Mouse (Mus musculus): ENCODE results near the gene Pbx1. TPM values are rescaled to one million over a fixed set of nuclear protein-coding genes. Genes with fewer than 3 reads are reported as not detected.
A peak's percentile ranks its signal among the peaks of the same experiment; 100 is the strongest.

The Pbx1 gene
- total RNA-seq, 2 experiments from 2014 or later, result 16.9 to 29.3 TPM

DNA sequence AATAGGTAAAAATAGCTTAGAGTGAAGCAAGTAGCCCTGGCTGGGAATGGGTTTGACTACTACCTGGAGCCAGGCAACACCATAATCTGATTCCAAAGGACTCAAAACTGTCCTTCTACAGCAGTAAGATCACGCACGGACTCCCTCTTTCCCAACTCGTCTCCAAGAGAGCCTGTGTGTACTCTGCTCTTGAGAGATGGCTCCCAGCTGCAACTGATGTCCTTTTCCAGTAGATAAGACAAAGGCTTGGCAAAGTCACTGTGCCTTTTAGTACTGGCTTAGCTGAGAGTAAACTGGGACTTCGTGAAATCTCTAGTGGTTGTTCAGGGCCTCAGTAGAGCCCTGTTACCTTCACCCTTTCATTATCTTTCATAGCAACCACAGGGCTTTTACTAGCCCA is 38.6 kb downstream of the Pbx1 start:
- no peak for TF ChIP-seq CTCF (IDR thresholded peaks at IDR 0.05)
- intact Hi-C loops (cut with DNase I), result no loop called here
- peak overlapping the region; percentile 48 for H3K27ac ChIP-seq
- no peak for DNase-seq
- H3K4me3 ChIP-seq, result no peak overlapping the region

GRCm38 (mm10) chr1:168392500-168392853 is 39.6 kb downstream of the Pbx1 start:
- TF ChIP-seq CTCF (IDR thresholded peaks at IDR 0.05), result no peak
- Histone ChIP-seq H3K27ac (peak overlapping the region; percentile 72), H3K4me3 (peak overlapping the region; percentile 63)
- intact Hi-C loops (cut with DNase I), result no loop called here
- DNase-seq, result no peak

- Histone ChIP-seq H3K4me3 (peak overlapping the region; percentile 63), H3K27ac (peak overlapping the region; percentile 72)
- intact Hi-C loops (cut with DNase I), result no loop called here
- no peak for TF ChIP-seq CTCF (IDR thresholded peaks at IDR 0.05)
- DNase-seq, result peak; percentile 59
Measured at GRCm38 (mm10) chr1:168391617-168392499, 40.2 kb downstream of the Pbx1 start.

DNA sequence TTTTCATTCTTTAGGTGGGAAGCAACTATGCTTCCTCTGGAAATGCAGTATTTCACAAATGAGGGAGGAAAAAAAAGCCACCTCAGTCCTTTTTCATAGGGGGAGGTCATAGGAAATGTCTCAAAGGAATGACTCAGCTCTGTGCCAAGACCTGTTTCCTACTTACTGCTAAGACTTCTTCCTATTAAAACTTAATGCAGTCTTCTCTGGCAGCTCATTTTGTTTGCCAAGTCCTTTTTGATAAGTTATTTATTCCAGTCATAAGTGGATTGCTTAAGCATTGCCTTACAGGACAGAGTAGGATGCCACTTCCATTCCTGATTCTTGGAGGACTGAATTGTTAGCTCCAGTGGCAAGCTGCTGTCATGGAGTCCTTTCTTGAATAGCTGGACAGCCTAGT is 41.3 kb downstream of the Pbx1 start:
- H3K27ac ChIP-seq, result no peak overlapping the region

DNA sequence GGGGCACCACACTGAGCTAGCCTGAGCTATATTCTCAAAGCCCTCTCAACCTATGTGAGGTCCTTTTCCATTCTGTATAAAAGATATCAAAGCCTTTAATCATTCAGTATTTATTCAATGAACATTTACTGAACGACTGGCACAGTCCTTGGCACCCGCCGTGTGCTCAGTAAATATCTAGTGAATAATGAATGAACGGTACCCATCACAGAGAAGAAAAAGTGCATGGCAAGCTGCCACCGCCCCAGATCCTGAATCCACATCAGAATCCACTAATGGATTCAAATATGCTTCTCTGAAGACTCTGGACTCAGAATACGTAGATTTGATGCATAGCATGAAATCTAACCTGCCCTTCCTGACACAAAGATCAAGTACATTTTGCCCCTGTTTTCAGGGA is 45.9 kb downstream of the Pbx1 start:
- TF ChIP-seq CTCF (IDR thresholded peaks at IDR 0.05), result no peak
- H3K4me3 ChIP-seq, result no peak overlapping the region
- no peak for DNase-seq
- no peak overlapping the region for H3K27ac ChIP-seq
- intact Hi-C loops (cut with DNase I), result no loop called here

More for the DNA sequence above, 41.3 kb downstream of the Pbx1 start:
- no peak for DNase-seq
- TF ChIP-seq CTCF (IDR thresholded peaks at IDR 0.05), result no peak
- H3K4me3 ChIP-seq, result no peak overlapping the region
- intact Hi-C loops (cut with DNase I), result no loop called here

GRCm38 (mm10) chr1:168384594-168384955 is 47.5 kb downstream of the Pbx1 start:
- Histone ChIP-seq H3K4me3 (no peak overlapping the region), H3K27ac (peak overlapping the region; percentile 90)
- no peak for TF ChIP-seq CTCF (IDR thresholded peaks at IDR 0.05)
- DNase-seq, result no peak
- intact Hi-C loops (cut with DNase I), result loop anchor here (5.0 kb wide), 2 partner anchors 48 to 93 kb away; partner anchors contain the start of gene Pbx1

DNA sequence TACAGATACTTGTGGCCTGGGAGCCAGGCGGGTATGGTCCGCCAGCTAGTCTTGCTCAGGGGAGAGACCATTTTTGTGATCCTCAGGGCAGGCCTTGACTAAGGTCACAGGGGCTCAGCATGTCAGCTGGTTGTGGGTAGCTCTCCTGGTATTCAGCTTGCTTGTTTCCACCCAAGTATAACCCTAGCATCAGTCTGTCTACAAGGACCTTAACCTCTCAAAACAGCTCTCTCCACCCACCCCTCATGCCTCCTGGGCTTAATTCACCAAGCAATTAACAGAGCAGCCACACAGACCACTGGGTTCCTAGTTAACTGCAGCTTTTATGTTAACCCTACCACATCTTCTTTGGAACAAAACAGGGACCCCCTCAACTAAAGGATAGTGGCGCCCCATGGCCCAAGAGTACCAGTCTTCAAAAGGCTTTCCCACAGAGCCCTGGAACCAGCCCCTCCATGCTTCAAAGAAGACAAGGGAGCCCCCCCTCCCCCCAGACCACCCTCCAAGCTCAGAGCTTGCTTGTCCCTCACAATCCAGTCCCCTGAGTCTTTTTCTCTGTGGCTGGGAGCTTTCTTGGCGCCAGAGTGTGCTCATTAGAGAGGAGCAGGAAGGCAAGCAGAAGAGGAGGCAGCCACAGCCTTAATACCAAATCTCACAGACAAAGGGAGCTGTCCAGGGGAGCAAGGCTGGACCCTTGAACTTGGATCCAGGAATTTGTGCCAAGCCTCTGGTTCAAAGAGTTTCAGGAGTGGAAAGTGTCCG is 48.1 kb downstream of the Pbx1 start:
- Histone ChIP-seq H3K27ac (peak overlapping the region; percentile 90), H3K4me3 (no peak overlapping the region)
- intact Hi-C loops (cut with DNase I), result loop anchor here (5.0 kb wide), 2 partner anchors 48 to 93 kb away; partner anchors contain the start of gene Pbx1
- TF ChIP-seq CTCF (IDR thresholded peaks at IDR 0.05), result no peak
- no peak for DNase-seq

DNA sequence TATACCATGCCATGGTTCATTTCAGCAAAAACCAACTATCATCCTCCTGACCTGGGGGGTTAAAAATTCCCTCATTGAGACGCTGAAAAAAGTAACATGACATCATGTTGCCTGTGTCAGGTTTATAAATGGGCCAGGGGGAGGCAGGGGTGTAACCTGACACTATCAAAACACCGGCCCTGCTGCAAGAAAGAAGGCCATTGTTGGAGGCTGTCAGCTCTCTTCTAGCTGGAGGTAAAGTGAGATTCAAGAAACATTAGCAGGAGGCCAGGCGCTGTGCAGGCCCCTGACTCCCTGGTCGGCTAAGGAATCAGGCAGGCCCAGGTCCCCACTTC is 49.3 kb downstream of the Pbx1 start:
- intact Hi-C loops (cut with DNase I), result loop anchor here (5.0 kb wide), 2 partner anchors 50 to 95 kb away; partner anchors contain the start of gene Pbx1
- peak overlapping the region; percentile 90 for H3K27ac ChIP-seq

DNA sequence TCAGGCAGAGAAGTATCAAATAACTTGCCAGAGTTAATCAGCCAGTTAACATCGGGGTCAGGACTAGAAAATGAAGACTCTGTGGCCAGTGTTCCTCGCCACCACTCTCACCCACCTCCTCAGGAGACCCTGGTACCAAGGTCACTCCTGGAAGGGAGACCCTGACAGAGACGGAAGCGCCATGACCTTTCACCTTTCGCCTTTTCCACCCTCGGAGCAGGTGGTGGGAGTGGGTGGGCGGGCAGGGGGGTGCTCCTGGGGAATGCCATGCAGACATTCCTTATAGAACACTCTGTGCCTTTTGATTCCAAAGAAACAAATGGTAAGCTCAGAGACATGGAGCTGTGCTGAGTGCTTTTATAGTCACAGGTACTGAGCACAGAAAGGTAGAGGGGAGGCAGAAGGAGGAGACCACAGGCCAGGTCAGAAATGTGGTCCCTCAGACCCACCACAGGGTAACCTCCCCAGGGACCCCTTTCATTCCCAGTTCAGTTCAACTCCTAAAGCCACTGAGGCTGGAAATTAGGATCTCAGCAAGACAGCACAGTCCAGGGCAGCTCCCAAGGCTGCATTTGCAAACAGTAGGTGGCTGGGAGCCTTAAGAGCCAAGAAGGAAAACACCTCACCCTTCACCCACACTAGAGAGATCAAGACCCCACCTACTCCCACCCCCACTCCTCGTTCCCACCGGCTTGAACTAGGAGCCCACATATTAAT is 49.8 kb downstream of the Pbx1 start:
- Histone ChIP-seq H3K27ac (peak overlapping the region; percentile 90), H3K4me3 (peak overlapping the region; percentile 19; the same call in 1 of the 2 replicates)
- intact Hi-C loops (cut with DNase I), result loop anchor here (5.0 kb wide), 2 partner anchors 50 to 95 kb away; partner anchors contain the start of gene Pbx1
- no peak for TF ChIP-seq CTCF (IDR thresholded peaks at IDR 0.05)
- DNase-seq, result no peak

More for the DNA sequence above, 49.3 kb downstream of the Pbx1 start:
- DNase-seq, result no peak
- peak overlapping the region; percentile 16; the same call in 1 of the 2 replicates for H3K4me3 ChIP-seq
- TF ChIP-seq CTCF (IDR thresholded peaks at IDR 0.05), result no peak

DNA sequence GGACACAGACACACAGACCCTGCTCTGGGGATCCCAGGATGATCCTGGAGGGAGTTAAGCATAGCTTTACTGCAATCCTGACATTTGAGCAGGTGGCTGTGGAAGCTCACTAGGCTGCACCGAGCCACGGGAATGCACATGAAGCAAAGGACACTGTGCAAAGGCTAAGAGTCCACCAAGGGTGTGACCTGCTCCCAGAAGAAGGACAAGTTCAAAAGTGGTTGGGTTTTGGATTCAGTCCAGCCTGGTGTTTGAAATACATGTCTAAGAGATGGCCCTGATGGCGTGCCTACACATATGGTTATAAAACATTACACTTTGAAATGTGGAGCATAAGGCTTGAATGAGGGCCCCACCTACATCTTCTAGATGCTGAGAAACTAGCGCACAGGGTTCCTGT is 50.6 kb downstream of the Pbx1 start:
- peak; percentile 37 for DNase-seq
- intact Hi-C loops (cut with DNase I), result loop anchor here (5.0 kb wide), 2 partner anchors 51 to 96 kb away; partner anchors contain the start of gene Pbx1
- TF ChIP-seq CTCF (IDR thresholded peaks at IDR 0.05), result no peak
- Histone ChIP-seq H3K27ac (peak overlapping the region; percentile 90), H3K4me3 (0 out of 2 replicates have a peak overlapping the region, but pooled peaks have one; percentile 5)

- Histone ChIP-seq H3K4me3 (peak overlapping the region; percentile 56), H3K27ac (peak overlapping the region; percentile 90)
- DNase-seq, result peak; percentile 71
- TF ChIP-seq CTCF (IDR thresholded peaks at IDR 0.05), result no peak
- intact Hi-C loops (cut with DNase I), result loop anchor here (5.0 kb wide), 2 partner anchors 52 to 97 kb away; partner anchors contain the start of gene Pbx1
Measured at GRCm38 (mm10) chr1:168380241-168380770, 51.8 kb downstream of the Pbx1 start.

DNA sequence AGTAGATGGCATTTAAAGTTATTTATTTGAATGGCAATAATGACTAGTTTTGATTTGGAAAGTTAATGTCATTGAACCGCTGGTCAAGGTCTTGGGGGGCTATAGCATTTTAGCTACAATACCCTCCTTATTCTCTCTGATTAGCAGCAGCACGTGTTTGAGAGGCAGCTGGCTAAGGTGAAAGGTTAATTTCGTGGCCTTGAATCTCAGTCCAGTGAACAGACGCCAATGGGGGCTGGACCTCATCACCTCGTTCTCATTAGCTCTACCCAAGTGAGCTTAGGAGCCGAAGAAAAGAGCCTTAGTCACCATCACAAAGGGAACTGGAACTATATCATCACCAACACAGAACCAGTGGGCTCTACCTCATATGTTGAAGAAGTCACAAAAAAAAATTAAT is 54.4 kb downstream of the Pbx1 start:
- intact Hi-C loops (cut with DNase I), result loop anchor here (5.0 kb wide), 1 partner anchor 330 kb away; no protein-coding TSS in a partner anchor

More for the DNA sequence above, 54.4 kb downstream of the Pbx1 start:
- TF ChIP-seq CTCF (IDR thresholded peaks at IDR 0.05), result no peak
- Histone ChIP-seq H3K4me3 (no peak overlapping the region), H3K27ac (no peak overlapping the region)
- DNase-seq, result no peak

All from gastrocnemius, adult 2 months (tissue).